Mouse (Mus musculus) adrenal gland, postnatal 14 days (tissue): ENCODE measurements around the gene Gm10518. TPM values are rescaled to one million over a fixed set of nuclear protein-coding genes. Genes with fewer than 3 reads are reported as not detected.

ENCODE experiments used
- DNase-seq: peaks from one replicate; pipeline ENCODE4 v3.0.0; 2021; ENCODE audit warnings: mixed read lengths
- total RNA-seq: library from RNA; stranded (reverse); gene quantifications from 2 replicates; pipeline ENCODE4 v1.2.3, GENCODE M21; 2021

The Gm10518 gene
- total RNA-seq, 1 experiment from 2014 or later, result not detected

DNA sequence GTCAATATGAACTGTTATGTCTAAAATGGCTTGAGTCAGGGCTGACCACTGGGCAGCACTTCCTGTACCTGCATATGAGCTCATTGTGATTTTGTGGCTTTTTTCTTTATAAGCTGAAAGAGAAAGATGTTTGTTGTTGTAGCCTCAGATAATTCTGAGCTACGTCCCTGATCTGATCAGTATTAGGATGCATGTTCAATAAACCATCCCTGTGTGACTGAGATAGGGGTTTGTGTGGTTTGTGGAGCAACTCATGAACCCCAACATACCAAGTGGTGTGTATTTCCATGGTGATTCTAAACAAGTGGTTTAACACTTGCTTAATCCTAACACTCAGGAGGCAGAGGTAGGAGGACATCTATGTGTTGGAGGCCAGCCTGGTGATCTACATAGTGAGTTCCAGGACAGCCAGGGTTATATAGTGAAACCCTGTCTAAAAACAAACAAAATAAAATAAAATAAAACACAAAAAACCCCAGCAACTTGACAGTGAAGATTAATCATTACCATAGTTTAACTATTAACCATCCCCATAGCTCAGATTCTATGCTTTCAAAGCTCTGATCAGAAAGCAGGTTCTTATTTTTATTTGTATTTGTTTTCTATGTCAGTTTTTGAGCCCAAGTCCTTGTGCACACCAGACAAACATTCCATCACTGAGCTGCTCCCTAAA lies 32.7 kb downstream of the Gm10518 start:
- DNase-seq, result no peak

DNA sequence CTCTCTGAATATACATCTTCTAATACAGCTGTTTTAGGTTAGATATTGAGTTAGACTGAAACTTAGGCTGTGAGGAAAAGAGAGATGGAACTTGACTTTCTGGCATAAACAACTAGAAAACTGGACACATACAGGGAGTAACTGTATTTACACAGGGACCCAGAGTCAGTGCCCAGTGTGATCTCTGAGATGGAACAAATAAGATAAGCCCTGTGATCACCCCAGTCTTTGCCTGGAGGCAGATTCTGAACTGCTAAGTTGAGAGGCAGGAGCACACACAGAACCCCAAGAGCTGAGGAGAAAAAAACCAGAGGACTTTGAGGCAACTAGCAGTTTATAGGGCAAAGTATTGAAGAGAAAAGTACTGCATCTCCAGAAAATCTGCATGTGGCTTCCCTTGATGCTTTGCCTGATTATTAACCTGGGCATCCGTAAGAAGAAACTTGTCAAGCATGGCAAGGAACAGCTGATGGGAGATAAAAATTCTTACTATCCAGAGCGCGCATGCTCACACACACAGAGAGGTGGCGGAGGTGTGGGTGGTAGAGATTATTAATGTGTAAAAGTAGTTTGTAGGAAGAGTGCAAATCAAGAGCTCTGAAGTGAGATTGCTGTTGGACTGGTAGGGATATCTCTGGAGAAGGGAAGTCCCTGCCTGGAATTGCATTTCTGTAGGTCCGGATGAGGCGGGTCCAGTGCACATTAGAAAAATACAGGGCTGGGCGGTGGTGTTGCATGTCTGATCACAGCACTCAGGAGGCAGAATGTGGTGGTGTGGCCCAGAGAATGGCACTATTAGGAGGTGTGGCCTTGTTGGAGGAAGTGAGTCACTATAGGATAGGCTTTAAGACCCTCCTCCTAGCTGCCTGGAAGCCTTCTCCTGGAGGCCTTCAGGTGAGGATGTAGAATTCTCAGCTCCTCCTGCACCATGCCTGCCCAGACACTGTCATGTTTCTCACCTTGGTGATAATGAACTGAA lies 33.5 kb downstream of the Gm10518 start:
- DNase-seq, result no peak

DNA sequence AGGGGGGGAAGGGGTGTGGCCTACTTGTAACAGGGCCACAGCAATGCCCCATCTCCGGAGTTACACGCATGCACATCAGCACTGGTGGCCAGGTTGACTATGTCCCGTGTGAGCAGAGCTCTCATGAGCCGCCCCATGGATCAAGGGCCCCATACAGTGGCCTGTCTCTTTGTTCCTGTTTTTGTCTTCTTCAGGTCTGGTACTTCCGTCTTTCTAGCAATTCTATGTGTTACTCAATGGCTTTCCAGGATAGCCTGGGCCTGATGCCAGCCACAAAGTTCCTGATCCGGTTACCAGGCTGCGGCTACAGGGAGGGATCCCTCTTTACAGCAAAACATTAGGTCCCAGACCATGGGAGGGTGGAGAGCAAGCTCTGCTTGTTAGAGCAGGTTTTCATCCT lies 39.4 kb downstream of the Gm10518 start:
- peak; percentile 61 for DNase-seq

DNA sequence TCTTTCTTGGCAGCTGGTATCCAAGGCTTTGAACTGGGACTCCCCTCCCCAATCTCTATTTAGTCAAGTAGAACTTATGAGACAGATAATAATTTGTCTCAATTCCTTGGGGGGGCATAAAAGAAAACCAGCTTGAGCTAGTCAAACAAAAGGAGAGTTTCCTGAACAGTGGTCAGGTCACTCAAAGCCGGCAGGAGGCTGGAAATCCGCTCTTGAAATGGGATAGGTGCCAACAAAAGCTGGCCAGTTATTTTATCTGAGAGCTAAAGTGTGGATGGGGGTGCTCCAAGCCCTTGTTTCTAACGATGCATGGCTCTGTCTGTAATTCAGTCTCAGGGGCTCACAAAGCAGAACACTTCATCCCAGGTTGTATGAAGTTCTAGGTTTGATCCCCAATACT lies 40.8 kb downstream of the Gm10518 start:
- DNase-seq, result no peak

DNA sequence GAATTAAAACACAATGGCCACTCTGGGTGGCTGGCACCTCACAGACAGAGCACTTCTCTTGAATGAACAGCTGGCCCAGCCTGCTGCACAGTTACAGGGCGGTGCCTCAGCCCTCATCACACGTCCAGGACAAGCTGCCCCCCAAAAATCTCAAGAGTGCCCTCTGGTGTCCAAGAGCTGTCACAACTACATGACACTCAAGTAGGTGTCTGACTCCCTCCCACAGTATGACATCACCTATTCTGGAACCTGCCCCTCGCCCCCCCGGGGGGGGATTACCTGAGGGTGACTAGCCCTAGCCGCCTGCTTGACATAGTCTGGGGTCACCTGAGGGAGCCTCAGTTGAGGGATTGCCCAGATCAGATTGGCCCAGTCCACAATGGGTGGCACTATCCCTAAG lies 41.7 kb downstream of the Gm10518 start:
- peak; percentile 85 for DNase-seq

DNA sequence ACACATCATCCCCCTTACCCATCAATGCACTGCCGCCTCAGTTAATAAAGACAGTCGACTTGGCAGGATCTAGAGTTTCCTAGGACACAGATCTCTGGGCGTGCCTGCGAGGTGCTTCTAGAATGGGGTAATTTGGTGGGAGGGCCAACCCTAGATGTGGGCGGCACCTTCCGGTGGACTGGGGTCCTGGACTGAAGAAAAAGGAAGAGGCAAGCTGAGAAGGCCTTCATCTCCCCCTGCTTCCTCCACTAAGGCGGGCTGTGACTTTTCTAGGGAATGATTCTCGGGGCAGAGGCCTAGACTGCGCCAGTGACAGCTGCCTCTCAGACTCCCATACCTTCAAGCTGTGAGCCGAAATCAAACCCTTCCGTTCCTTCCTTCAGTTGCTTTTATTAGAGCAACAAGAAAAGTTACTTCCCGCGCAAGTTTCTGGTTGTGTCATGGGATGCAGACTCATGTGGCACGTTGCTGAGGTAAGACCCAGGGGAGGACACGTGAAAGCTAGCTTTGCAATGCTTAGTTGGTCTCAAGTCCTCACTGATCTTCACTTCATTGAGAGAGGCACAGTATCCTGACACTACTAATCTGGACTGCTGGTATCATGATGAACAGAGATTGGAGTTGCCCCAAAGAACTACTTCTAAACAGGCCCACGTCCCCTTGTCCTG lies 42.8 kb downstream of the Gm10518 start:
- no peak for DNase-seq

DNA sequence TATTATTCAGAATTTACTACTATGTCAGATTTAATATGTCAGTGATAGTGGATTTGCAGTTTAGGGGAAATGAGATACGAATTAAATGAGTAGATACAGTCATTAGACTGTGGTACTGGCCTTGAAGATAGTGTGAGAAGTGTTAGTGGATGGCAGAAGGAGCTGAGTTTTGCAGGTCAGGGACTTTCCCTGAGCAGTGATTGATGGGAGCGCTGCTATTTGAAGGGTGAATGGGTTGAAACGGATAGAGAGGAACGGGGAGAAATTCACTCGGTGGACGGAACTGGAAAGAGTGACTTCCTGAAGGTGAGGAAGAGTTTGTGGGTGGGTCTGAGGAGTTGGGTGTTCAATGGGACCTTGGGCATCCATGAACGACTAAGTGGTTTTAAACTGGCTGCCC lies 44.0 kb downstream of the Gm10518 start:
- DNase-seq, result no peak

DNA sequence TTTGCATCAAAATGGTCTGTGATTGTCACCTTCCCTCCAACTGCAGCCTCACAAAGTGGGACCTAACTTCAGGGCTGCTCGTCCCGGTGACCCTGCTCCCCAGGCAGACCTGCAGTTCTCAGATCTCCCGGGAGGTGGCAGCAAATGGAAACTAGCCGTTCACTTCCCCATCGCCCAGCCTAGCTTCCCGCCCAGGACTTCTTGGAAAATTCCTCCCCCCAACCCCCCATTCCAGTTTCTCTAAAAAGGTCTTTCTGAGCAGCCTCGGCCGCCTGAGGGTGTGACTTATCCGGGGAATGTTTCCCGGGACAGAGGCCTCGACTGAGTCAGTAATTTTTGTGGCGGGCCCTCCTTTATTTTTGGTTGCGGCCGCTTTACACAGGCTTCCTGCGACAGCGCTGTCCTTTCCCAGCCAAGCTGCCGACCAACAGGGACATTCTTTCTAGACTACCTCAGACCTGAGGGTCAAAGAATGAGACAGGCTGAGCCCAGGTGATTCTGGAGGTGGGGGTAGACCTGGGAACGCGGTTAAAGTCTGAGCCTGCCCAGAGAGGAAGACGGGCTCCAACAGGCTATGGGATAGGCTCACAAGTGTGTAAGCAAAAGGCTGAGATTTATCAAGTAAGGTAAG lies 44.7 kb downstream of the Gm10518 start:
- DNase-seq, result peak; percentile 92

DNA sequence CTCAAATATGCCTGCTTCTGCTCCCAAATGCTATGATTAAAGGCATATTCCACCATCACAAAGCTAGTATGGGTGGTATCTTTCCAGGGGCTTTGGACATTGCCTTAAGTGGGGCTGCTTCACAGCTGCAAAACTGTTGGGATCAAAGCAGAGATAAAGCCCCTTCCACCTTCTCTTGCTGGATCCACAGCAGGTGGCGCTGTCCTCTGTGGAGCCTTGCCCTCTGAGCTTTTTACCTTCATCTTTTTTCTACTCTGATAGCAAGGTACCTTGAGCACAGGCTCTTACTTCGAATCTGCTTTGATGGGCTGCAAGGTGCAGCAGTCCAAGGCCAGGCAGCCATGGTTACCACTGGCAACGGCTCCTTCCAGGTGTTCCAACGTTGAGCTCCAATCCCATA lies 50.2 kb downstream of the Gm10518 start:
- peak; percentile 32 for DNase-seq

Other genes with a start within 250 kb of the Gm10518 start
- gene Sccpdh, start 135.2 kb upstream of the Gm10518 start, total RNA-seq, result 29.0 and 33.3 TPM in 2 replicates
- gene Kif28, start 58.1 kb upstream of the Gm10518 start, total RNA-seq, result 0.15 TPM in 1 of 2 replicates, not detected in the other
- 39.6 and 40.4 TPM in 2 replicates for gene Ahctf1, start 304 bp downstream of the Gm10518 start, total RNA-seq
- 51.2 and 57.6 TPM in 2 replicates for gene Cdc42bpa, start 157.1 kb downstream of the Gm10518 start, total RNA-seq